Mouse (Mus musculus) midbrain, embryonic 11.5 days (tissue): ENCODE measurements around the gene Vstm2b. TPM values are rescaled to one million over a fixed set of nuclear protein-coding genes. Genes with fewer than 3 reads are reported as not detected.

Source experiments
- ATAC-seq: fragments of 200-750 bp; cut with Nextera tagmentation; 2 replicates; pipeline ENCODE4 v1.8.0; 2017; ENCODE audit warnings: moderate TSS enrichment, moderate library complexity; ENCODE audit not compliant: low FRiP score
- DNase-seq: peaks from one replicate; pipeline ENCODE4 v3.0.0; 2015; ENCODE audit warnings: low spot score; ENCODE audit errors: missing footprints
- H3K27ac ChIP-seq: fragments of 300-500 bp; sonication (generic); 2 replicates; pipeline ENCODE4 v1.5.1; 2014; ENCODE audit warnings: low read depth, low read length
- H3K27me3 ChIP-seq: fragments of 300-500 bp; sonication (generic); 2 replicates; pipeline ENCODE4 v1.6.1; 2014; ENCODE audit warnings: mild to moderate bottlenecking, low read length, moderate library complexity, mixed read lengths; ENCODE audit not compliant: control insufficient read depth, insufficient read depth
- H3K36me3 ChIP-seq: fragments of 300-500 bp; sonication (generic); 2 replicates; pipeline ENCODE4 v1.6.1; 2014; ENCODE audit warnings: mild to moderate bottlenecking, low read length, moderate library complexity, mixed read lengths; ENCODE audit not compliant: control insufficient read depth, insufficient read depth
- H3K4me1 ChIP-seq: fragments of 300-500 bp; sonication (generic); 2 replicates; pipeline ENCODE4 v1.6.1; 2014; ENCODE audit warnings: low read length; ENCODE audit not compliant: control insufficient read depth, insufficient read depth
- H3K4me2 ChIP-seq: fragments of 300-500 bp; sonication (generic); 2 replicates; pipeline ENCODE4 v1.6.1; 2014; ENCODE audit warnings: mild to moderate bottlenecking, moderate library complexity
- H3K4me3 ChIP-seq: fragments of 300-500 bp; sonication (generic); 2 replicates; pipeline ENCODE4 v1.5.1; 2014; ENCODE audit warnings: low read depth, low read length
- H3K9ac ChIP-seq: fragments of 300-500 bp; sonication (generic); 2 replicates; pipeline ENCODE4 v1.6.1; 2014; ENCODE audit warnings: low read length
- H3K9me3 ChIP-seq: fragments of 300-500 bp; sonication (generic); 2 replicates; pipeline ENCODE4 v1.6.1; 2016; ENCODE audit warnings: low read length; ENCODE audit not compliant: control insufficient read depth
- WGBS: fragments of 180-500 bp; shearing (Covaris S2); extraction: QIAGEN DNeasy Blood & Tissue Kit; methylation state at CpG from one replicate; pipeline ENCODE4 v1.1.7; 2014; 5-methylcytosine and 5-hydroxymethylcytosine counted together
- polyA plus RNA-seq: library from polyadenylated mRNA; unstranded; fragments of >200 nt; fragmentation: Nextera tagmentation; extraction: Ambion mirVana; gene quantifications from 2 replicates; pipeline ENCODE4 v1.2.1, GENCODE M21; 2014

The Vstm2b gene
- polyA plus RNA-seq: 11.9 and 12.5 TPM in 2 replicates

DNA sequence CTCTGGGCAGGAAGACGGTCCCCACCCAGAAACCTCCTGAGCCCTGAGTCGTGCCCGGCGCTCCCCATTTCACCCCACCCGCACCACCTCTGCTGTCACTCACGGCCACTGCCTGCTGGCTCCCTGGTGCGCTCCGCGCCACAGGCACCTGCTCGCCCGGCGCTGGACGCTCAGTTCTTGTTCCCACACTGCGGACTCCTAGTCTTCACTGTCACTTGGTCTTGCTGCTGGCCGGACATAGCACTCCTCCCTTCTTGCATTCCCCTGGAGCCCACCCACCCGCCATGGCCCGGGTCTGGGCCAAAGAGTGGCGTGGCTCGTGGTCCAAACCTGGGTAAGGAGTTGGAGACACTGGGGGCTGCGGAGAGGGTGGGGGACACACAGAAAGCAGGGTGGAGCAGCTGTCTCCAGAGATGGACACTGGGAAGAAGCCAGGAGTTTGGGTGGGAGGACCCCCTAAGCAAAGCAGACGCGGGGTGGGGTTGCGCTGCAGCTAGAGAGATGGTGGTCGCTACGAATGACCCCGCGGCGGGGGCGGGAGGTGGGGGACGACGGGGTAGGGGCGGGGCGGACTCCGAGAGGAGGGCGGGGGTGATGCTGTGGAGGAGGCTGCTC is at the start of gene Vstm2b:
Gene Vstm2b (plus strand): TSS at position 233 of the 615 bp plus-strand sequence.
- Histone ChIP-seq H3K4me1 (peaks cover 22% of the 10 kb centered on the region), H3K27ac (no peak within 1 kb of the TSS), H3K36me3 (no peaks in the 10 kb centered on the region), H3K9me3 (no peaks in the 10 kb centered on the region), H3K9ac (peak within 1 kb of the TSS; percentile 75), H3K4me2 (peak within 1 kb of the TSS; percentile 95), H3K27me3 (peaks cover 25% of the 10 kb centered on the region), H3K4me3 (peak within 1 kb of the TSS; percentile 63)
- DNase-seq: peak; percentile 92
- no peak; the same call in none of the 2 replicates for ATAC-seq
- under 1% methylated on average over 34 of the region's 35 CpGs for WGBS

DNA sequence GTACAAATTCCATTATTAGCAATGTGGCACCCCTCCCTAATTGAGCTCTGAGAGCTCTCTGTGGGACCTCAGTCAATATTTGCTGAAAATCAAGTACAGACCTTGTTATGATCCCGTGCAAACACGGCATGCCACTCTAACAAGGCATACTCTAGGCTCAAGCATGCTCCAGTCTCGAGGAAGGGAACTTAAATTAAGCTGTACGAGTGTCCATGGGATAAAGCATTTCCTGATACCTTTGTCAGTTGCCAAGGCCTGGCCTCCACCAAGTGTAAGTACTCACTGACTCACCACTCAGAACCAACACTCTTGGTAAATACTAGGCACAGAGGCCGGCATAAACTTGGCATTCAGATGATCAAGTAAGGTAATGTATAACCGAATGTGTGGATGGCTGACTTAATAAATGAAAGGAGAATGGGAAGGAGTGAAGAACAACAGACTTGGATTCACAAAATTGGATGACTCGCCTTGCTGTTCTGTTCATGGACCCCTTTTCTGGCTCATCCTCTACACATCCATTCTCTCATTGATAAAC is 42.0 kb upstream of the Vstm2b start:
- Histone ChIP-seq H3K4me2 (no peak overlapping the region), H3K36me3 (no peaks in the 10 kb centered on the region), H3K4me1 (no peaks in the 10 kb centered on the region), H3K9ac (no peak overlapping the region), H3K9me3 (no peaks in the 10 kb centered on the region), H3K27me3 (no peaks in the 10 kb centered on the region), H3K4me3 (no peak overlapping the region), H3K27ac (no peak overlapping the region)
- DNase-seq: no peak
- WGBS: 89% methylated on average over 7 of the region's 7 CpGs
- no peak for ATAC-seq

DNA sequence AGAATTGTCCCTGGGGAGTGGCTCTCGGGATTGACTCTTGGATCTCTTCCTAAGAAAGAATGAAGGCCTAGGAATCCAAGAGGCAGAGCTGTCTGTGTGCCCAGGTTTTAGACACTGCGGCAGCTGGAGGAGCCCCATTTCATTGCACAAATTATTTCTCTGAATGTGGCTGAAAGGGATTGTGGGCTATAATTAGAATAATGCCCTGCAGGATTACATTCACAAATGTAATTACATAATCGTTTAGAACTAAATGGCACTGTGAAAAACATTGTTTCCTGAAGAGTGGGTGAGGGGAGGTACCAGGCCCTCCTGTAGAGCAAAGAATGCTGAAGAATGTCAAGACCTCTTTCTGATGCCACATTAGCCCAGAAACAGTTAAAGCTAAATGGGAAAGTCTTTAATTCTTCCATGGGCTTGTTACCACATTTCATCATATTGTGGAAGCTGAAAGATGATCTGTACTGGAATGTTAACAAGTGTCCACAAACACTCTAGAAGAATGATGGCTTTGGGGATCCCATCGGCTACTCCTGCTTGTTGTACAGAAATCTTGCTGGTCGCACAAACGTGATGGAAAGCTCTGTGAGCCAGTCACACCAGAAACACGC is 24.6 kb upstream of the Vstm2b start:
- no peak overlapping the region for H3K9ac ChIP-seq
- ATAC-seq: no peak
- 60% methylated on average over 7 of the region's 7 CpGs for WGBS
- H3K27ac ChIP-seq: no peak overlapping the region
- H3K4me1 ChIP-seq: no peaks in the 10 kb centered on the region
- H3K4me2 ChIP-seq: no peak overlapping the region
- no peaks in the 10 kb centered on the region for H3K36me3 ChIP-seq
- H3K4me3 ChIP-seq: no peak overlapping the region
- DNase-seq: no peak
- H3K27me3 ChIP-seq: no peaks in the 10 kb centered on the region
- H3K9me3 ChIP-seq: no peaks in the 10 kb centered on the region

DNA sequence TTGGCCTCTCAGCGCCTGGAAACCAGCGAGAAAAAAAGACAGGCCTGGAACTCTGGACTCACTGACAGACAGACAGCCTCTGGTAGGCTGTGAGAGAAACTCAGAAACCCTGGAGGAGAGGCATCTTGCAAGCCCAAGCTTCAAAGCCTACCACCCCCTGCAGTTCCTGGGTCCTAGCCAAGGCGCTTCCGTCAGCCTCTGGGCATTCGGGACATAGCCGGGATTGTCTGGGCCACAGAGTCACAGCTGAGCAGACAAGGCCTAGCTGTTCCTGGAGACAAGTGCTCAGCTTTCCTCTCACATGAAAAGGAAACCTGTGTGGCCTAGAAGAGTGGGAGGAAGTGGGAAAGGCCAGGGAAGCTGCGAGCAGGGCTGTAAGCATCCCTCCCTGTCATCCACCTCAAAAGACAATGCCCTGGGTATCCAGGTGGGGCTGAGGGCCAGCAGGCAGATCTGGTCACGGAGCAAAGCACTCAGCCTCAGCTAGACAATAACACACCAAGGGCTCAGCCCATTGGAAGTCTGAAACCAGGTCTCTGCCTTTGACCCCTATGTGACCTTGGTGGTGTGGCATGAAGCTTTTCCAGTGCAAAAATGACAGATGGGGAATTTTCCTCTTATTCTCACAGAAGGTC is 13.2 kb upstream of the Vstm2b start:
- H3K36me3 ChIP-seq: no peaks in the 10 kb centered on the region
- no peak overlapping the region for H3K4me2 ChIP-seq
- ATAC-seq: peak; percentile 35; the same call in 1 of the 2 replicates
- no peaks in the 10 kb centered on the region for H3K4me1 ChIP-seq
- no peak overlapping the region for H3K27ac ChIP-seq
- H3K9ac ChIP-seq: no peak overlapping the region
- no peaks in the 10 kb centered on the region for H3K9me3 ChIP-seq
- DNase-seq: no peak
- H3K4me3 ChIP-seq: no peak overlapping the region
- no peaks in the 10 kb centered on the region for H3K27me3 ChIP-seq
- WGBS: 59% methylated on average over 8 of the region's 8 CpGs

DNA sequence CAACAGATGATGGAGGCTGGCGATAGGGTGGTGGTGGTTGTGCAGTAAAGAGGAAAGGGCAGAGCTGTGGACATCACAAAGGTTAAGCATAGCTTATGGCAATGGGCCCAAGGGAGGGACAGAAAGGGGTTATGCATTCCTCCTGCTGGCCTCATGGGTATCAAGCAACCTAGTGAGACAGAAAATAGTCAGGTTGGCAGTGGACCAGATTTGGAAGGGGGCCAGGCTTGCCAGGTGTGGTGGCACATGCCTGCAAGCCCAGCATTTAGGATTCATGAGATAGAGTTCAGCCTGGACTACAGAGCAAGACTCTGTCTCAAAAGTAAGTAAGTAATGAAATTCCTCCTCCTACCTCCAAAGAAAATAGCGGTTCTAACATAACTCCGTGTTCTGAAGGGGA is 9.8 kb upstream of the Vstm2b start:
- no peaks in the 10 kb centered on the region for H3K4me1 ChIP-seq
- H3K9ac ChIP-seq: no peak overlapping the region
- no peak overlapping the region for H3K4me3 ChIP-seq
- 93% methylated on average over 3 of the region's 3 CpGs for WGBS
- H3K27me3 ChIP-seq: no peaks in the 10 kb centered on the region
- H3K9me3 ChIP-seq: no peaks in the 10 kb centered on the region
- DNase-seq: no peak
- H3K36me3 ChIP-seq: no peaks in the 10 kb centered on the region
- no peak overlapping the region for H3K4me2 ChIP-seq
- no peak overlapping the region for H3K27ac ChIP-seq
- ATAC-seq: no peak

DNA sequence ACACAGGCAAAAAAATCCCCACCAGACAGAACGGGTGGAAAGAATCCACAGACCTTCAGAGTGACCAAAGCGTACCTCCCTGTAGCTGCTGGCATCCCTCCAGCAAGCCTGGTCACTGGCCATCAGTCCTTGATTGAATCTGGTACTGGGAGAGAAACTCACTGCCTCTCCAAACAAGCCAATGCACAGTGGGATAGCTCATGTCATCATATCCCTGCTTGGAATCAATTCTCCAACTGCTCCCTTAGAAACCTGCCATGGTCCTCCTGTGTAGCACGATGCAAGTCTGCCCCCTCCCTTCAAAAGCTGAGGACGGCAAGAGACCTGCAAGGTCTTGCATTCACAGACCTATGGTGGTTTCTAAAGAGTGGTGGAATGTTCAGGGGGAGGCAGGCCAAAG is 1.2 kb upstream of the Vstm2b start:
- 64% methylated on average over 4 of the region's 4 CpGs for WGBS
- H3K27me3 ChIP-seq: peaks cover 22% of the 10 kb centered on the region
- DNase-seq: no peak

DNA sequence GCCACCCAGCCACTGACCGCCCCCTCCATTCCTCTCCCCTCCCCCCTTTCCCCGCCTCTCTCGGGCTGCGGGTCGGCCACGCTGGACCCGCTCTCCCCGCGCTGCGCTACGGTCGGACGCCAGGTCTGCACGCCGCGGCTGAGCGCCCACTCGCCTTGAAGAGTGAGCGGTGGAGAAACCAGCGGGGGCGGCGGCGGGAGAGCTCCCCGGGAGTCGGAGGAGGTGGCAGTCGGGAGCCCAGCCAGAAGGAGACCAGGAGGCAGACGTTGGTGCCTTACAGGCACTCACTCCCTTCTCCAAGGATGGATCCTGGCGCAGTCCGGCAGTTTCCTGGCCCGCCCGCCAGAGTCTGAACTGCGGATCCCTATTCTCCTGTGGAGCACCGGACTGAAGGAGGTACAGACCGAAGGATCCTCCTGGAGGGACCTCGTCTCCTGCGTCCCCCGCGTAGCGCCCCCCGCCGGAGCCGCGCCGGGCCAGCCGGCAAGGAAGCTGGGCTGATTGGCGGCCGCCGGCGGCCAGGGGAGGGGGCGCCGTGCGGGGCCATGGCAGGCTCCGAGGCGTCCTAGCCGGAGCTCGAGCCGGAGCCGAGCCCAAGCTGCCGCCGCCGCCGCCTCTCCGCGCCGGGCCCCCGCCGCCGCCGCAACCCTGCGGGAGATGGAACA is 715 bp downstream of the Vstm2b start:
- no peak overlapping the region for H3K27ac ChIP-seq
- H3K9ac ChIP-seq: peak overlapping the region; percentile 75
- DNase-seq (peak; percentile 96), ATAC-seq (peak; percentile 67)
- H3K4me1 ChIP-seq: peaks cover 22% of the 10 kb centered on the region
- H3K9me3 ChIP-seq: no peaks in the 10 kb centered on the region
- WGBS: under 1% methylated on average over 49 of the region's 70 CpGs
- H3K36me3 ChIP-seq: no peaks in the 10 kb centered on the region
- peak overlapping the region; percentile 63 for H3K4me3 ChIP-seq
- peak overlapping the region; percentile 95 for H3K4me2 ChIP-seq
- H3K27me3 ChIP-seq: peaks cover 25% of the 10 kb centered on the region

More for the DNA sequence above, 1.2 kb upstream of the Vstm2b start:
- no peak overlapping the region for H3K4me3 ChIP-seq
- no peaks in the 10 kb centered on the region for H3K9me3 ChIP-seq
- no peak for ATAC-seq
- H3K4me1 ChIP-seq: peaks cover 15% of the 10 kb centered on the region
- H3K27ac ChIP-seq: no peak overlapping the region
- H3K9ac ChIP-seq: no peak overlapping the region
- no peak overlapping the region for H3K4me2 ChIP-seq
- H3K36me3 ChIP-seq: no peaks in the 10 kb centered on the region

DNA sequence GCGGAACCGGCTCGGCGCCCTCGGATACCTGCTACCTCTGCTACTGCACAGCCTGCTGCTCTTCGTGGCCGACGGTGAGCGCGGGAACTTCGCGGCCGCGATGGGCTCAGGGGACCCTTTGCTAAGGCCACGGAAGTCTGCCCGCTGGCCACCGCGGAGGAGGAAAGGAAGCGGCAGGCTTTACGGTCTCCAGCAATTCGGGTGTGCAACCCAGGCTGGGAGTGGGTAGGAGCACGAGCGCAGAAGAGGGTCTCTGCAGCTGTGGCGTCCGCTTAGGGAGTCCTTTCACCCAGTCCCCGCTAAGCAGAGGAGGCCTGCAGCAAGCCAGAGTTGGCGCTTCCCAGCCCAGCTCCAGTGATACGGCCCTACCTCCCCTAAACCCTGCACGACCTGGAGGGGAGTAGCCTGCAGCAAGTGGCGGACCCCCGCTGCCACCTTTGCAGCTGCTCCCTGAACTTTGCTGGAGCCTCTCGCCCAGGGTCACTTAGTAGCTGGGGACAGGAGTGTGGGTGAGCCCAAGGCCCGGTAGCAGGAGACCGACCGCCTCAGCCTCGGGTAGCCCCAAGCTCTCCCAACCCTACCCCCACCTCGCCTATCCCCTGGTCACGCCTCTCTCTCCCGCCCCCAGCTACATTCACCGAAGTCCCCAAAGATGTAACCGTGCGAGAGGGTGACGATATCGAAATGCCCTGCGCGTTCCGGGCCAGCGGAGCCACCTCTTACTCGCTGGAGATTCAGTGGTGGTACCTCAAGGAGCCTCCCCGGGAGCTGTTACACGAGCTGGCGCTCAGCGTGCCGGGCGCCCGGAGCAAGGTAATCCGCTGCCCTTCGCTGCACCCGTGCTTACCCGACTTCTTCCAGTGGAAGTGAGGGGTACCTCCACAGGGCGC is 1.5 kb downstream of the Vstm2b start:
- peaks cover 25% of the 10 kb centered on the region for H3K27me3 ChIP-seq
- peak overlapping the region; percentile 95 for H3K4me2 ChIP-seq
- peaks cover 22% of the 10 kb centered on the region for H3K4me1 ChIP-seq
- peak; percentile 96 for DNase-seq
- peak; percentile 39 for ATAC-seq
- H3K27ac ChIP-seq: no peak overlapping the region
- H3K4me3 ChIP-seq: peak overlapping the region; percentile 63
- WGBS: under 1% methylated on average over 57 of the region's 61 CpGs
- H3K9ac ChIP-seq: peak overlapping the region; percentile 75
- no peaks in the 10 kb centered on the region for H3K9me3 ChIP-seq
- no peaks in the 10 kb centered on the region for H3K36me3 ChIP-seq
